Mouse (Mus musculus): ENCODE measurements around the gene Rab31.

DNA sequence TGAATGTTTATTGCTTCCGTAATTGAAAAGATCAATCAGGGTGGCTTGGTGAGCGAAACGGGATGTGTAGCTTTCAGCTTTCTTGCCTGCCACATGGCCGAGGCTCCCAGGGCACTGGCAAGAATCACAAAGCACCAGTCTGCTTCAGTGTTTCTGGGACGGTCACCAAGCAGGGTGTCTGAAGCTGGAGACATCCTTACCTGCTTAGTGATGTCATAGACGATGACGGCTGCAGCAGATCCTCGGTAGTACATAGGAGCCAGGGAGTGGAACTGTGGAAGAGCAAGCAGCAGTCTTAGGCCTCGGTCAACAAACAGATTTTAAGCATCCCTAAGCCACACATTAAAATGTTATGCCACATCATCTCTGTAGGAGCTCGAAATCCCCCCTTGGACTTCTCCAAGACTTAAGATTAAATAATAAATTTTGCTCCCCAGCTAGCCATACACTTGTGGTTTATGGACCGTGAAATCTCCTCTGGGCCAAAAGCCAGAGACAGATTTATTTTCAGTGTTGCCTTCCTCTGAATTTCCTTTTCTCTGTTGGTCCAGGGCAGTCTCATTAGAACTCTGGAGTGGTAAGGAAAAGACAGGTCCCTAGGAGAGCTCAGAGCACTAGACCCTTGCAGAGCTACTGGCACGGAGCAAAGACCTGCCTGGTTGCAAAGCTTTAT is 74.6 kb downstream of the Rab31 start:
- no peak for TF ChIP-seq CTCF (IDR thresholded peaks at IDR 0.05; ENCODE audit: control insufficient read depth, insufficient read depth, low read length)
- TF ChIP-seq POLR2A (IDR thresholded peaks at IDR 0.05; ENCODE audit: borderline replicate concordance, control insufficient read depth, low read depth, low read length), result no peak

Data from bone marrow, adult 2 months (tissue).